Mouse (Mus musculus) stomach, postnatal 0 days (tissue): ENCODE results near the gene Snx1.
A peak's percentile ranks its signal among the peaks of the same experiment; 100 is the strongest.

ENCODE experiments used
- CTCF ChIP-seq: IDR thresholded peaks from 2 replicates; pipeline ENCODE4 v1.5.1; 2016; ENCODE audit warnings: antibody characterized with exemption, low read depth, mild to moderate bottlenecking, moderate library complexity
- EP300 ChIP-seq: optimal IDR thresholded peaks from 2 replicates; pipeline ENCODE3; 2016; ENCODE audit warnings: antibody characterized with exemption

DNA sequence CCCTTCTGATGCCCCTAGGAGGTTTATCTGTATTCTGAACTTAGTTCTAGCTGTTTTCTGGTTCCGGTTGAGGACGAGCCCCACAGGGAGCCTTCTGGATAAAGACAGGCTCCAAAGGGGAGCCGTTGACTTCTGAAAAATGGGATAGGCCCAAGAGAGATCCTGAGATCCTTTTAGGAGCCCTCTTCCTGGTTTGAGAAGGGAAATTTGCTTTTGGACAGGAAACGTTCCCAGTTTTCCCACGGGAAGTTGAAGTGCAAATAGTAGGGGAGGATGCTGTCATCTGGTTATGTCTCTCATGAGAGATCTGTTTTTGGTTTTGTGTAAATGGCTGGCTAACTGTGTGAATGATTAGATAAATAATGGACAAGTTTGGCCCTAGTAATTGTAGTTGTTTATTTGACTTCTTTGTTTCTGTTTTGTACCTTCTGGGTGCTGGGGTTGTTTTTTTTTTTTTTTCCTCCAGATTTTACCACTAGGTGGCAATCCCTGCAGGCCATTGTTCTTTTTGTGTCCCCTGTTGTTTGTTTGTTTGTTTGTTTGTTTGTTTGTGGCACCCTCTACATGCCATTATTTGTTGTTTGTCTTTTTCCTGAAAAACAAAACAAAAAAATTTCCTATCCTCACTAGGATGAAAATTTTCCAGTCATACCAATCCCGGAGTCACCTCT lies 76.3 kb downstream of the Snx1 start:
- TF ChIP-seq EP300 (no peak), CTCF (peak; percentile 24)
